Mouse (Mus musculus): Measurements from ENCODE around the gene Zcchc14. TPM values are rescaled to one million over a fixed set of nuclear protein-coding genes. Genes with fewer than 3 reads are reported as not detected.
"Not testable (repeated sequence)": the region's sequence is repeated elsewhere in the genome, so short reads cannot be mapped to it uniquely, and the experiment has no call there.

Gene Zcchc14
- polyA plus RNA-seq, 1 experiment from 2014 or later = 14.4 TPM

GRCm38 (mm10) chr8:121673153-121673552 is 20.5 kb upstream of the Zcchc14 start:
- H3K27ac ChIP-seq (ENCODE audit: low read length) = no peak overlapping the region

GRCm38 (mm10) chr8:121669208-121669607 is 16.5 kb upstream of the Zcchc14 start:
- Histone ChIP-seq H3K27ac (ENCODE audit: low read length) (no peak overlapping the region), H3K36me3 (ENCODE audit: control insufficient read depth, insufficient read depth, low read length) (no peaks in the 10 kb centered on the region), H3K4me1 (replicated peaks; ENCODE audit: control insufficient read depth, insufficient read depth, low read length) (peaks cover 25% of the 10 kb centered on the region), H3K4me3 (ENCODE audit: low read length) (no peak overlapping the region), H3K9me3 (ENCODE audit: control insufficient read depth, low read length) (no peaks in the 10 kb centered on the region), H3K27me3 (ENCODE audit: control insufficient read depth, insufficient read depth, low read depth, low read length) (no peaks in the 10 kb centered on the region), H3K4me2 (ENCODE audit: low read depth, low read length) (no peak overlapping the region), H3K9ac (ENCODE audit: low read length) (no peak overlapping the region; the same call in 1 of the 2 replicates)
- ATAC-seq (ENCODE audit: low read depth) = no peak
- 11% methylated on average over 8 of the region's 8 CpGs for WGBS

More at GRCm38 (mm10) chr8:121673153-121673552, 20.5 kb upstream of the Zcchc14 start:
- no peaks in the 10 kb centered on the region for H3K36me3 ChIP-seq (ENCODE audit: control insufficient read depth, insufficient read depth, low read length)
- H3K4me3 ChIP-seq (ENCODE audit: low read length) = no peak overlapping the region
- H3K4me1 ChIP-seq (replicated peaks; ENCODE audit: control insufficient read depth, insufficient read depth, low read length) = peaks cover 14% of the 10 kb centered on the region; the same call in 1 of the 2 replicates
- 39% methylated on average over 4 of the region's 4 CpGs for WGBS
- no peaks in the 10 kb centered on the region for H3K9me3 ChIP-seq (ENCODE audit: control insufficient read depth, low read length)
- H3K27me3 ChIP-seq (ENCODE audit: control insufficient read depth, insufficient read depth, low read depth, low read length) = no peaks in the 10 kb centered on the region
- ATAC-seq (ENCODE audit: low read depth) = peak; percentile 69
- no peak overlapping the region for H3K9ac ChIP-seq (ENCODE audit: low read length)
- no peak overlapping the region for H3K4me2 ChIP-seq (ENCODE audit: low read depth, low read length)

- WGBS = 45% methylated on average over 6 of the region's 6 CpGs
- peaks cover 23% of the 10 kb centered on the region for H3K4me1 ChIP-seq (replicated peaks; ENCODE audit: control insufficient read depth, insufficient read depth, low read length)
- no peak overlapping the region for H3K4me2 ChIP-seq (ENCODE audit: low read depth, low read length)
Observed at GRCm38 (mm10) chr8:121668553-121668952, 15.9 kb upstream of the Zcchc14 start.

GRCm38 (mm10) chr8:121667936-121668500 is 15.3 kb upstream of the Zcchc14 start:
- H3K4me1 ChIP-seq (replicated peaks; ENCODE audit: control insufficient read depth, insufficient read depth, low read length) = peaks cover 21% of the 10 kb centered on the region
- not testable (repeated sequence) for H3K4me2 ChIP-seq (ENCODE audit: low read depth, low read length); H3K4me3 ChIP-seq (ENCODE audit: low read length); H3K9me3 ChIP-seq (ENCODE audit: control insufficient read depth, low read length); H3K36me3 ChIP-seq (ENCODE audit: control insufficient read depth, insufficient read depth, low read length); ATAC-seq (ENCODE audit: low read depth); H3K27me3 ChIP-seq (ENCODE audit: control insufficient read depth, insufficient read depth, low read depth, low read length); H3K9ac ChIP-seq (ENCODE audit: low read length)
- 75% methylated on average over 9 of the region's 9 CpGs for WGBS
- H3K27ac ChIP-seq (ENCODE audit: low read length) = 0 out of 2 replicates have a peak overlapping the region, but pooled peaks have one; percentile 38

More at GRCm38 (mm10) chr8:121668553-121668952, 15.9 kb upstream of the Zcchc14 start:
- no peak for ATAC-seq (ENCODE audit: low read depth)
- Histone ChIP-seq H3K36me3 (ENCODE audit: control insufficient read depth, insufficient read depth, low read length) (no peaks in the 10 kb centered on the region), H3K9me3 (ENCODE audit: control insufficient read depth, low read length) (no peaks in the 10 kb centered on the region), H3K4me3 (ENCODE audit: low read length) (no peak overlapping the region), H3K27ac (ENCODE audit: low read length) (0 out of 2 replicates have a peak overlapping the region, but pooled peaks have one; percentile 38), H3K27me3 (ENCODE audit: control insufficient read depth, insufficient read depth, low read depth, low read length) (no peaks in the 10 kb centered on the region), H3K9ac (ENCODE audit: low read length) (no peak overlapping the region)

GRCm38 (mm10) chr8:121665329-121665728 is 12.6 kb upstream of the Zcchc14 start:
- peak; percentile 94 for ATAC-seq (ENCODE audit: low read depth)
- Histone ChIP-seq H3K9me3 (ENCODE audit: control insufficient read depth, low read length) (no peaks in the 10 kb centered on the region), H3K27me3 (ENCODE audit: control insufficient read depth, insufficient read depth, low read depth, low read length) (no peaks in the 10 kb centered on the region), H3K27ac (ENCODE audit: low read length) (peak overlapping the region; percentile 95), H3K9ac (ENCODE audit: low read length) (peak overlapping the region; percentile 65), H3K4me2 (ENCODE audit: low read depth, low read length) (peak overlapping the region; percentile 50), H3K4me1 (replicated peaks; ENCODE audit: control insufficient read depth, insufficient read depth, low read length) (peaks cover 25% of the 10 kb centered on the region), H3K4me3 (ENCODE audit: low read length) (peak overlapping the region; percentile 31), H3K36me3 (ENCODE audit: control insufficient read depth, insufficient read depth, low read length) (no peaks in the 10 kb centered on the region)
- under 1% methylated on average over 16 of the region's 16 CpGs for WGBS

- WGBS = 91% methylated on average over 12 of the region's 12 CpGs
- peaks cover 20% of the 10 kb centered on the region for H3K4me1 ChIP-seq (replicated peaks; ENCODE audit: control insufficient read depth, insufficient read depth, low read length)
Observed at GRCm38 (mm10) chr8:121663101-121663500, 10.4 kb upstream of the Zcchc14 start.

GRCm38 (mm10) chr8:121661631-121662357 is 9.1 kb upstream of the Zcchc14 start:
- Histone ChIP-seq H3K4me3 (ENCODE audit: low read length) (no peak overlapping the region), H3K27ac (ENCODE audit: low read length) (no peak overlapping the region), H3K27me3 (ENCODE audit: control insufficient read depth, insufficient read depth, low read depth, low read length) (no peaks in the 10 kb centered on the region), H3K4me1 (replicated peaks; ENCODE audit: control insufficient read depth, insufficient read depth, low read length) (peaks cover 24% of the 10 kb centered on the region), H3K9me3 (ENCODE audit: control insufficient read depth, low read length) (no peaks in the 10 kb centered on the region), H3K36me3 (ENCODE audit: control insufficient read depth, insufficient read depth, low read length) (no peaks in the 10 kb centered on the region), H3K9ac (ENCODE audit: low read length) (no peak overlapping the region), H3K4me2 (ENCODE audit: low read depth, low read length) (no peak overlapping the region)
- ATAC-seq (ENCODE audit: low read depth) = no peak
- 47% methylated on average over 18 of the region's 18 CpGs for WGBS

More at GRCm38 (mm10) chr8:121663101-121663500, 10.4 kb upstream of the Zcchc14 start:
- no peak for ATAC-seq (ENCODE audit: low read depth)
- Histone ChIP-seq H3K27me3 (ENCODE audit: control insufficient read depth, insufficient read depth, low read depth, low read length) (no peaks in the 10 kb centered on the region), H3K4me2 (ENCODE audit: low read depth, low read length) (no peak overlapping the region), H3K36me3 (ENCODE audit: control insufficient read depth, insufficient read depth, low read length) (no peaks in the 10 kb centered on the region), H3K9ac (ENCODE audit: low read length) (no peak overlapping the region), H3K27ac (ENCODE audit: low read length) (no peak overlapping the region), H3K4me3 (ENCODE audit: low read length) (no peak overlapping the region), H3K9me3 (ENCODE audit: control insufficient read depth, low read length) (no peaks in the 10 kb centered on the region)

GRCm38 (mm10) chr8:121660602-121661001 is 7.9 kb upstream of the Zcchc14 start:
- no peak overlapping the region for H3K9ac ChIP-seq (ENCODE audit: low read length)
- no peaks in the 10 kb centered on the region for H3K36me3 ChIP-seq (ENCODE audit: control insufficient read depth, insufficient read depth, low read length)
- H3K27me3 ChIP-seq (ENCODE audit: control insufficient read depth, insufficient read depth, low read depth, low read length) = no peaks in the 10 kb centered on the region
- ATAC-seq (ENCODE audit: low read depth) = no peak
- H3K4me2 ChIP-seq (ENCODE audit: low read depth, low read length) = no peak overlapping the region
- no peaks in the 10 kb centered on the region for H3K9me3 ChIP-seq (ENCODE audit: control insufficient read depth, low read length)
- peaks cover 22% of the 10 kb centered on the region for H3K4me1 ChIP-seq (replicated peaks; ENCODE audit: control insufficient read depth, insufficient read depth, low read length)
- H3K4me3 ChIP-seq (ENCODE audit: low read length) = no peak overlapping the region
- H3K27ac ChIP-seq (ENCODE audit: low read length) = no peak overlapping the region
- 64% methylated on average over 15 of the region's 15 CpGs for WGBS

GRCm38 (mm10) chr8:121654966-121655494 is 2.3 kb upstream of the Zcchc14 start:
- 82% methylated on average over 14 of the region's 14 CpGs for WGBS
- peaks cover 27% of the 10 kb centered on the region for H3K4me1 ChIP-seq (replicated peaks; ENCODE audit: control insufficient read depth, insufficient read depth, low read length)
- no peaks in the 10 kb centered on the region for H3K27me3 ChIP-seq (ENCODE audit: control insufficient read depth, insufficient read depth, low read depth, low read length)
- H3K9me3 ChIP-seq (ENCODE audit: control insufficient read depth, low read length) = no peaks in the 10 kb centered on the region
- no peaks in the 10 kb centered on the region for H3K36me3 ChIP-seq (ENCODE audit: control insufficient read depth, insufficient read depth, low read length)
- no peak overlapping the region for H3K4me3 ChIP-seq (ENCODE audit: low read length)
- no peak overlapping the region for H3K9ac ChIP-seq (ENCODE audit: low read length)
- ATAC-seq (ENCODE audit: low read depth) = no peak
- H3K4me2 ChIP-seq (ENCODE audit: low read depth, low read length) = no peak overlapping the region
- H3K27ac ChIP-seq (ENCODE audit: low read length) = no peak overlapping the region
